ENCODE assay signal across 11 mouse cellular contexts in genomic region chr9:64862687-64863086, GRCm38 (mm10). TPM values are rescaled to one million over a fixed set of nuclear protein-coding genes. Genes with fewer than 3 reads are reported as not detected.
A peak's percentile ranks its signal among the peaks of the same experiment; 100 is the strongest.
DNase-seq lines count a peak whose midpoint lies in the region; ATAC-seq and TF ChIP-seq lines count a peak whose summit lies in the region.
"Had no signal": no experiment of that assay in that cellular context is flagged by ENCODE, and none has a peak within 500 bp of the region (broad histone marks: within the 10 kb centered on the region; RNA-seq: fewer than 3 reads in every experiment).

No protein-coding gene starts in this region.

- H3K4me2 ChIP-seq in forebrain, postnatal 0 days (ENCODE audit: low read depth): no peak overlapping the region
- no peak overlapping the region for H3K4me2 ChIP-seq in forebrain, embryonic 15.5 days (replicated peaks)
- H3K4me2 ChIP-seq: limb, embryonic 13.5 days had no signal

- WGBS in forebrain, postnatal 0 days: 84% methylated on average over 2 of the region's 2 CpGs
- 92% methylated on average over 2 of the region's 2 CpGs for WGBS in forebrain, embryonic 15.5 days
- WGBS in thymus, adult 2 months: 98% methylated on average over 2 of the region's 2 CpGs

- peak; percentile 36 for TF ChIP-seq CTCF in forebrain, postnatal 0 days (IDR thresholded peaks at IDR 0.05; ENCODE audit: low read depth)
- no peak for TF ChIP-seq CTCF in thymus, adult 2 months (IDR thresholded peaks at IDR 0.05; ENCODE audit: borderline replicate concordance, control insufficient read depth, extremely low read depth, insufficient read depth, low read length, poor library complexity)

- H3K9ac ChIP-seq in forebrain, postnatal 0 days: no peak overlapping the region
- H3K9ac ChIP-seq in forebrain, embryonic 15.5 days (replicated peaks): no peak overlapping the region
- H3K9ac ChIP-seq: limb, embryonic 13.5 days had no signal

- no peaks in the 10 kb centered on the region for H3K9me3 ChIP-seq in forebrain, postnatal 0 days (ENCODE audit: low read length)
- no peaks in the 10 kb centered on the region for H3K9me3 ChIP-seq in forebrain, embryonic 15.5 days
- H3K9me3 ChIP-seq: limb, embryonic 13.5 days had no signal

- no peak for ATAC-seq in forebrain, postnatal 0 days
- no peak for ATAC-seq in forebrain, embryonic 15.5 days (replicated peaks)
- ATAC-seq in common myeloid progenitor, adult 5-6 weeks (replicated peaks; ENCODE audit: low read depth, poor library complexity, severe bottlenecking): 0 out of 2 replicates have a peak, but pooled peaks have one; percentile 52
- no peak for ATAC-seq in frontal cortex, adult (ENCODE audit: low TSS enrichment)

- no peaks in the 10 kb centered on the region for H3K4me1 ChIP-seq in forebrain, postnatal 0 days (ENCODE audit: insufficient read depth)
- no peaks in the 10 kb centered on the region for H3K4me1 ChIP-seq in forebrain, embryonic 15.5 days
- H3K4me1 ChIP-seq in thymus, adult 2 months (replicated peaks; ENCODE audit: control insufficient read depth, insufficient read depth, low read length): no peaks in the 10 kb centered on the region
- H3K4me1 ChIP-seq: limb, embryonic 13.5 days had no signal

- no peak overlapping the region for H3K4me3 ChIP-seq in forebrain, postnatal 0 days (ENCODE audit: low read depth, low read length)
- no peak overlapping the region for H3K4me3 ChIP-seq in forebrain, embryonic 15.5 days
- H3K4me3 ChIP-seq in thymus, adult 2 months (ENCODE audit: control insufficient read depth, insufficient read depth, low read length): no peak overlapping the region
- H3K4me3 ChIP-seq: limb, embryonic 13.5 days had no signal

- H3K27me3 ChIP-seq in forebrain, postnatal 0 days (ENCODE audit: insufficient read depth, low read length): no peaks in the 10 kb centered on the region
- H3K27me3 ChIP-seq in forebrain, embryonic 15.5 days: no peaks in the 10 kb centered on the region
- no peaks in the 10 kb centered on the region for H3K27me3 ChIP-seq in thymus, adult 2 months (ENCODE audit: control insufficient read depth, insufficient read depth, low read length)
- H3K27me3 ChIP-seq: limb, embryonic 13.5 days had no signal

- no peak for TF ChIP-seq POLR2A in thymus, adult 2 months (IDR thresholded peaks at IDR 0.05; ENCODE audit: control insufficient read depth, extremely low read depth, insufficient read depth, low read length, poor library complexity)

- no peak overlapping the region for H3K27ac ChIP-seq in forebrain, postnatal 0 days (ENCODE audit: low read depth, low read length)
- H3K27ac ChIP-seq in forebrain, embryonic 15.5 days (replicated peaks): no peak overlapping the region
- no peak overlapping the region for H3K27ac ChIP-seq in thymus, adult 2 months (ENCODE audit: control insufficient read depth, insufficient read depth, low read length)
- H3K27ac ChIP-seq: limb, embryonic 13.5 days had no signal

- H3K36me3 ChIP-seq in forebrain, postnatal 0 days (ENCODE audit: insufficient read depth): peaks cover 15% of the 10 kb centered on the region
- H3K36me3 ChIP-seq in forebrain, embryonic 15.5 days: peaks cover 10% of the 10 kb centered on the region
- no peaks in the 10 kb centered on the region; the same call in 1 of the 2 replicates for H3K36me3 ChIP-seq in thymus, adult 2 months (ENCODE audit: control insufficient read depth, insufficient read depth, low read length)

- DNase-seq in forebrain, postnatal 0 days: peak; percentile 3
- DNase-seq in thymus, adult 2 months: peak; percentile 13
- no peak for DNase-seq in thymus, postnatal 10 days (ENCODE audit: low spot score in 2 of 2)
- DNase-seq in thymus, postnatal 25 days: peak; percentile 6
- DNase-seq in heart, adult 9 months (ENCODE audit: low spot score in 2 of 2): no peak
- DNase-seq: cerebellum, adult 18-20 months; right cerebral cortex, postnatal 14 days had no signal

RNA-seq across cellular contexts. Expression of gene Dennd4a, which starts 51.5 kb away (rescaled TPM):
- total RNA-seq in forebrain, postnatal 0 days (2014; rRNA removed): 10.5 and 18.5 TPM in 2 replicates
- polyA plus RNA-seq in forebrain, postnatal 0 days (2015; fragmentation: Nextera tagmentation; extraction: Ambion mirVana): 2.8 and 5.2 TPM in 2 replicates
- polyA plus RNA-seq in forebrain, embryonic 15.5 days (2015; fragmentation: Nextera tagmentation; extraction: Ambion mirVana): 9.4 and 9.6 TPM in 2 replicates
- 10.9 and 12.3 TPM in 2 replicates for polyA plus RNA-seq in thymus, adult 2 months (2012; rRNA removed)
- 46.0 and 49.2 TPM in 2 replicates for total RNA-seq in common myeloid progenitor, adult 5-6 weeks (2017)

Comparison
In these comparisons a context has a peak if more than half of its experiments do, and no peak if none do; other contexts are left out.
1. DNase-seq: peak in forebrain, postnatal 0 days (single experiment), thymus, adult 2 months (single experiment) and thymus, postnatal 25 days (single experiment); none in thymus, postnatal 10 days (0 of 2) and heart, adult 9 months (0 of 2).